Mouse (Mus musculus): ENCODE measurements around the gene Ehd1. TPM values are rescaled to one million over a fixed set of nuclear protein-coding genes. Genes with fewer than 3 reads are reported as not detected.

The Ehd1 gene
- total RNA-seq, 1 experiment = 162 TPM

DNA sequence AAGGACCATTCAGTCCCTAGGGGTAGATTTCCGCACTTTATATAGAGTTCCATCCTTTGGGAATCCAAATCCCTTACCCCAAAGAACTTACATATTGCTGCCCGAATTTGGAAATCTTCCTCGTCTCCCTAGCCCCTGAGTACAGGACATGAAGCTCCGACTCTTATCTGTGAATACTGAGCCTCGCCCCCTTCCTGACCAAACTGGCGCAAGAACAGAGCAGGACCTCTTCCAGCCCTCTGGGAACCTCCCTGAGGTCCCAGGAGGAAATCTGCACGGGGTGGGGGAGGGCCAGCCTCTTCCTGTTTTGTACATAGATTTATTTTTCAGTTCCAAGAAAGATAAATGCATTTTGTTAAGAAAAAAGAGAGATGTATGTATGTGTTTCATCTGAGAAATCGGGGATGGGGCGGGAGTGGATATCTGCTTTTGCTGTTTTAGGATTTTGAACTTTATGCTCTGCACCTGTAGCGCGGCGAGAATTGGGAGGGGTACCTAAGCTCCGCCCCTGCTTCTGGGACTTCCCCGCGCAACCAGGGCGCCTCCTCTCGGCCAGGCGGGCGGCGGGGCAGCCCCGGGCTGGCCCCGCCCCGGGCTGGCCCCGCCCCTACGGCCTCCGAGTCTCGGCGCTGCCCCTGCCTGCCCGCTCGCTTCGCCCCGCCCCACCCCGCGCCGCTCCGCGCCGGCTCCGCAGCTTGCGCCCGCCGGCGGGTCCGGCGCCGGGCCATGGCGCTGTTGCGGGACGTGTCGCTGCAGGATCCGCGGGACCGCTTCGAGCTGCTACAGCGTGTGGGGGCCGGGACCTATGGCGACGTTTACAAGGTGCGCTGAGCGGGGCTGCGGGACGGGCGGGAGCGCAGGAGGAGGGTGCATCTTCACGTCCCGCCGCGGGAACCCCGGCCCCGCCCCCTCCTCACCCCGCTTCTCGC is 64.3 kb downstream of the Ehd1 start, which contains the start of gene Map4k2:
Map4k2 (plus strand) TSS at position 612 of the 929 bp plus-strand sequence.
- H3K9me3 ChIP-seq (ENCODE audit: control insufficient read depth, insufficient read depth, low read depth, low read length) = no peaks in the 10 kb centered on the region
- DNase-seq (ENCODE audit: low read depth, low spot score) = peak; percentile 63
- H3K4me1 ChIP-seq (ENCODE audit: control insufficient read depth in 2 of 2, insufficient read depth in 2 of 2, low read length in 2 of 2, poor library complexity in 1 of 2) = peaks cover 0 to 22% of the 10 kb centered on the region in 2 experiments; a peak in 3 of 4 replicates
- peak within 1 kb of the TSS; percentile 89 for H3K9ac ChIP-seq (ENCODE audit: insufficient read depth, low read depth, low read length, poor library complexity, severe bottlenecking)
- in situ Hi-C loops (cut with MboI; ENCODE audit: low sequenced_read_pairs in 2 of 2, unreplicated experiment in 2 of 2) = no loop called here
- 0 out of 2 replicates have a peak within 1 kb of the TSS, but pooled peaks have one; percentile 26 for H3K27ac ChIP-seq (ENCODE audit: insufficient read depth, low read depth, low read length, poor library complexity, severe bottlenecking)
- peak within 1 kb of the TSS; percentile 88 to 98 for H3K4me3 ChIP-seq (ENCODE audit: insufficient read depth in 1 of 2, low read depth in 1 of 2, low read length in 2 of 2, poor library complexity in 1 of 2, severe bottlenecking in 1 of 2)
- peaks cover 29% of the 10 kb centered on the region for H3K36me3 ChIP-seq (ENCODE audit: control insufficient read depth, insufficient read depth, low read length, poor library complexity, severe bottlenecking)
- TF ChIP-seq HCFC1 (IDR thresholded peaks at IDR 0.05; ENCODE audit: borderline replicate concordance, insufficient read depth, low read length) = no peak; the same call in 1 of the 2 replicates
- no peak for TF ChIP-seq MAFK (IDR thresholded peaks at IDR 0.05; ENCODE audit: insufficient read depth, low read depth, low read length)
- TF ChIP-seq ZC3H11A (IDR thresholded peaks at IDR 0.05; ENCODE audit: borderline replicate concordance, low read depth, low read length) = no peak
- TF ChIP-seq ZNF384 (IDR thresholded peaks at IDR 0.05; ENCODE audit: low read depth, low read length) = no peak
- TF ChIP-seq CHD2 (IDR thresholded peaks at IDR 0.05; ENCODE audit: low read depth, low read length) = no peak

- Histone ChIP-seq H3K4me1 (ENCODE audit: control insufficient read depth in 2 of 2, insufficient read depth in 2 of 2, low read length in 2 of 2, poor library complexity in 1 of 2) (peaks cover 0 to 17% of the 10 kb centered on the region in 2 experiments; a peak in 2 of 4 replicates), H3K4me3 (ENCODE audit: insufficient read depth in 1 of 2, low read depth in 1 of 2, low read length in 2 of 2, poor library complexity in 1 of 2, severe bottlenecking in 1 of 2) (peak overlapping the region; percentile 88 to 98), H3K9ac (ENCODE audit: insufficient read depth, low read depth, low read length, poor library complexity, severe bottlenecking) (peak overlapping the region; percentile 89), H3K9me3 (ENCODE audit: control insufficient read depth, insufficient read depth, low read depth, low read length) (no peaks in the 10 kb centered on the region), H3K27ac (ENCODE audit: insufficient read depth, low read depth, low read length, poor library complexity, severe bottlenecking) (no peak overlapping the region), H3K36me3 (ENCODE audit: control insufficient read depth, insufficient read depth, low read length, poor library complexity, severe bottlenecking) (peaks cover 36% of the 10 kb centered on the region)
- in situ Hi-C loops (cut with MboI; ENCODE audit: low sequenced_read_pairs in 2 of 2, unreplicated experiment in 2 of 2) = no loop called here
- TF ChIP-seq HCFC1 (IDR thresholded peaks at IDR 0.05; ENCODE audit: borderline replicate concordance, insufficient read depth, low read length) (no peak), CHD2 (IDR thresholded peaks at IDR 0.05; ENCODE audit: low read depth, low read length) (no peak), ZNF384 (IDR thresholded peaks at IDR 0.05; ENCODE audit: low read depth, low read length) (no peak), MAFK (IDR thresholded peaks at IDR 0.05; ENCODE audit: insufficient read depth, low read depth, low read length) (no peak), ZC3H11A (IDR thresholded peaks at IDR 0.05; ENCODE audit: borderline replicate concordance, low read depth, low read length) (no peak)
- no peak for DNase-seq (ENCODE audit: low read depth, low spot score)
Observed at GRCm38 (mm10) chr19:6341453-6342077, 65.0 kb downstream of the Ehd1 start.

GRCm38 (mm10) chr19:6342276-6342933 is 65.9 kb downstream of the Ehd1 start:
- Histone ChIP-seq H3K4me1 (ENCODE audit: control insufficient read depth in 2 of 2, insufficient read depth in 2 of 2, low read length in 2 of 2, poor library complexity in 1 of 2) (peaks cover 0 to 15% of the 10 kb centered on the region in 2 experiments; a peak in 2 of 4 replicates), H3K9me3 (ENCODE audit: control insufficient read depth, insufficient read depth, low read depth, low read length) (no peaks in the 10 kb centered on the region), H3K27ac (ENCODE audit: insufficient read depth, low read depth, low read length, poor library complexity, severe bottlenecking) (no peak overlapping the region), H3K36me3 (ENCODE audit: control insufficient read depth, insufficient read depth, low read length, poor library complexity, severe bottlenecking) (peaks cover 32% of the 10 kb centered on the region), H3K9ac (ENCODE audit: insufficient read depth, low read depth, low read length, poor library complexity, severe bottlenecking) (no peak overlapping the region), H3K4me3 (ENCODE audit: insufficient read depth in 1 of 2, low read depth in 1 of 2, low read length in 2 of 2, poor library complexity in 1 of 2, severe bottlenecking in 1 of 2) (no peak overlapping the region)
- no peak for DNase-seq (ENCODE audit: low read depth, low spot score)
- in situ Hi-C loops (cut with MboI; ENCODE audit: low sequenced_read_pairs in 2 of 2, unreplicated experiment in 2 of 2) = no loop called here
- TF ChIP-seq ZC3H11A (IDR thresholded peaks at IDR 0.05; ENCODE audit: borderline replicate concordance, low read depth, low read length) (no peak), MAFK (IDR thresholded peaks at IDR 0.05; ENCODE audit: insufficient read depth, low read depth, low read length) (no peak), HCFC1 (IDR thresholded peaks at IDR 0.05; ENCODE audit: borderline replicate concordance, insufficient read depth, low read length) (no peak), CHD2 (IDR thresholded peaks at IDR 0.05; ENCODE audit: low read depth, low read length) (no peak), ZNF384 (IDR thresholded peaks at IDR 0.05; ENCODE audit: low read depth, low read length) (no peak)
